Mouse (Mus musculus) splenic B cell, adult 2 months (primary cell): ENCODE measurements around the gene 4930512M02Rik.

Source experiments
- DNase-seq: peaks from one replicate; pipeline ENCODE4 v3.0.0-alpha.2; 2011; ENCODE audit warnings: low read depth, low spot score
- H3K27me3 ChIP-seq: 2 replicates; pipeline ENCODE4 v1.6.1; 2012; ENCODE audit warnings: mild to moderate bottlenecking, low read length, moderate library complexity, mixed read lengths; ENCODE audit not compliant: control insufficient read depth, poor library complexity, insufficient read depth, severe bottlenecking
- H3K36me3 ChIP-seq: 2 replicates; pipeline ENCODE4 v1.6.1; 2012; ENCODE audit warnings: mild to moderate bottlenecking, low read length, moderate library complexity, mixed read lengths; ENCODE audit not compliant: control insufficient read depth, poor library complexity, insufficient read depth, severe bottlenecking

4930512M02Rik gene

DNA sequence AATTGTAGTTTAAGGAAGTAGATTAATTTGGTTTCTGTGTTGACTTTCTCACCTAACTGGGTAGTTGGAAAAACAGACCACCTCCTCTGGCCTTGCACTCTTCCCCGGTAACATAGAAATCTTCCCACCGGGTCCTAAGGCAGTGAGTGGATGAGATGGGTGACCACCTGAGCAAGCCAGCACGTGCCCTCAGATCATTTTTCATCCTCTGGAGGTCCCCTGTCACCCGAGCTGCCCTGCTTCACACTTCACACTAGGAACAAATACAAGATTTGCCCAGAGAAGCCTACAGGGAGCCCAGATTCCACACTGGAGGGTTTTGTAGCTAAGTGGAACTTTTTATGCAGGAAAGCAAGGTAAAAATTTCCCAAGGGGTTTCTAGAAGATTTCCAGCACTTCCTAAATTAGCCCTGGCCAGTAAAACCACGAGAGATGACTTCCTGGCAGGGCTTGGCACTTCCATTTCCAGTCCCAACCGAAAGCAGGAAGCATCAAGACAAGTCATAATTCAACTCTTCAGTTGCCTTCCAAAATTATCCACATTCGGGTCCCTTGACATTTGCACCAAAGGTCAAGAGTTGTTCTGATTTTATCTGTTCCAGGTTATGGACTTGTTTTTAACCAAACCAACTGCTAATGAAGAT is 79.9 kb downstream of the 4930512M02Rik start:
- Histone ChIP-seq H3K36me3 (no peaks in the 10 kb centered on the region), H3K27me3 (no peaks in the 10 kb centered on the region)
- no peak for DNase-seq

DNA sequence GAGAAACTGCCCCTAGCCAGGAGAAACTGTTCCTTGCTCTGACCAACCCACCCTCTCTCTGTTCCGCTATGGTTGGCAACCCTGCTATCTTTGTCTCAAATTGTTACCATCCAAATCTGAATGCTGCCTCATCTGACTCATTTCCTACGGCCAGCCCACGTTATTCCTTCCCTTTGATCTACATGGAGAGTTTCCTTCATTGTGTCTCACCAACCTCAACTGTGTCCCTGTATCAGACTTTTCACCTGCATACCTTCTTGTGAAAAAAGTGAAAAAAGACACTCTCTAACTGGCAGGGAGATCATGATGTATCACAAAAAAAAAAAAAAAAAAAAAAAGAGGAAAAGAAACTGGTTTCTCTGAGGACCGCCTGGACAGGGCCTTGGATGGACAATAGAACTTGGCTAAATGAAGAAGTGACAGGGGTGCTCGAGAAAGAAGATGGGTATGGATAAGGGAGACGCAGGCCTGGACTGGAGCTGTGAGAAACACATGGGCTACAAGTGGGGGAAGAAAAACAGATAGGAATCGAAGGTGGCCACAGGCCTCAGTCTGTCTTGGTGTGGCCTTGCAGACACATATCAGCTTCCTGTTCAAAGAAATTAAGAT is 80.6 kb downstream of the 4930512M02Rik start:
- DNase-seq: no peak
- H3K36me3 ChIP-seq: no peaks in the 10 kb centered on the region
- no peaks in the 10 kb centered on the region for H3K27me3 ChIP-seq

DNA sequence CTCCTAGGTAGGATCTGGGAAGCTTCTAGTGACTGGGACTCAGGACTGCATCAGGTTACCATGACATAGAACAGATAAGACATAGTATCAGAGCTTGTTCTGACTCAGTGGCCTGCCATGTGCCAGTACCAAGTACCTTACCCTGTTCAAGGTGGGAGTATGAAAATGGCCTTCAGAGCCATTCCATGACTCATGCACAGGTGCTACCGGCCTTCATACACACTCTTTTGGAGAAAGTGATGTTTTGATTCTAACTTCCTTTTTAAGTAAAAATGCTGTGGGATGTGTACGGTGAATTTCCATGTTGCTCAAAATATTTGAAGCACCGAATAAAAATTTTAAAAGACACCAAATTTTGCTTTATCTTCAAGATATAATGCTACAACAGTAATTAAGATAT is 81.7 kb downstream of the 4930512M02Rik start:
- H3K36me3 ChIP-seq: no peaks in the 10 kb centered on the region
- no peak for DNase-seq
- H3K27me3 ChIP-seq: no peaks in the 10 kb centered on the region
